Mouse (Mus musculus): ENCODE data around the gene Enkd1.

DNA sequence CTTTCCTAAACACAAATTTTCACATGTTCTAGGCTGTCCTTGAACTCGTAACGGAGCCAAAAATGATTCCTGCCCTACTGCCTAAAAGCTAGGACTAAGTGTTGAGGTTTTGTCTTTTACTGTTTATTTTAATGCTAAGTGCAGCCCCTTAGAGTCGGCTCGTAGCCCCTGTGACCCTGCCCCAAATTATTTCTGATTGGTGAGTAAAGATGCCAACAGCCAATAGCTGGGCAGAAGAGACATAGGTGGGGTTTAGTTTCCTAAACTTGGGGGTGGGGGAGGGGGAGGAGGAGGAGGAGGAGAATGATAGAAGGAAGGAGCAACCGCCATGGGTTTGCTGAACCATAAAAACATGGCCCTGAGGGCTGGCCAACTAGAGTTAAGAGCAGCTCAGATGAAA is 17.7 kb upstream of the Enkd1 start:
- TF ChIP-seq POLR2AphosphoS2 (IDR thresholded peaks at IDR 0.05; ENCODE audit: low read length) (no peak), CTCF (IDR thresholded peaks at IDR 0.05 in 2 of 3, conservative IDR thresholded peaks at IDR 0.05 in 1 of 3; ENCODE audit: control insufficient read depth in 1 of 3, insufficient read depth in 1 of 3, low read depth in 2 of 3, low read length in 3 of 3, poor library complexity in 1 of 3, severe bottlenecking in 1 of 3) (no peak), GATA1 (IDR thresholded peaks at IDR 0.05; ENCODE audit: low read depth, low read length) (no peak)

Measured in MEL (cell line).